ENCODE assay signal across 19 mouse cellular contexts in genomic region chr4:132610301-132610984, GRCm38 (mm10). TPM values are rescaled to one million over a fixed set of nuclear protein-coding genes. Genes with fewer than 3 reads are reported as not detected.
A peak's percentile ranks its signal among the peaks of the same experiment; 100 is the strongest.
DNase-seq lines count a peak whose midpoint lies in the region; ATAC-seq and TF ChIP-seq lines count a peak whose summit lies in the region.
"Had no signal": no experiment of that assay in that cellular context is flagged by ENCODE, and none has a peak within 500 bp of the region (broad histone marks: within the 10 kb centered on the region; RNA-seq: fewer than 3 reads in every experiment).

No protein-coding gene starts in this region.

- no peak for TF ChIP-seq POLR2A in liver, adult 2 months (IDR thresholded peaks at IDR 0.05; ENCODE audit: extremely low read depth, insufficient read depth, low read length)
- no peak for TF ChIP-seq POLR2A in bone marrow macrophage, adult 2 months (IDR thresholded peaks at IDR 0.05; ENCODE audit: borderline replicate concordance, low read depth, low read length)

- TF ChIP-seq CTCF in liver, adult 2 months (IDR thresholded peaks at IDR 0.05; ENCODE audit: low read depth, low read length): no peak
- no peak for TF ChIP-seq CTCF in bone marrow macrophage, adult 2 months (IDR thresholded peaks at IDR 0.05; ENCODE audit: low read depth, low read length)

- H3K27me3 ChIP-seq in liver, adult 2 months (ENCODE audit: control insufficient read depth, insufficient read depth, low read length): no peaks in the 10 kb centered on the region
- H3K27me3 ChIP-seq in liver, embryonic 11.5 days (replicated peaks; ENCODE audit: control insufficient read depth, insufficient read depth, low read length): no peaks in the 10 kb centered on the region
- H3K27me3 ChIP-seq: embryonic facial prominence, embryonic 13.5 days; forebrain, embryonic 12.5 days; hindbrain, embryonic 15.5 days had no signal

- 68% methylated on average over 3 of the region's 3 CpGs for WGBS in liver, adult 2 months
- WGBS in liver, embryonic 11.5 days: 69% methylated on average over 3 of the region's 3 CpGs
- WGBS in macrophage (ENCODE audit: missing documents): 61% methylated on average over 3 of the region's 3 CpGs

- no peak overlapping the region for H3K4me2 ChIP-seq in liver, embryonic 11.5 days
- H3K4me2 ChIP-seq: embryonic facial prominence, embryonic 13.5 days; forebrain, embryonic 12.5 days; heart, embryonic 12.5 days; hindbrain, embryonic 15.5 days had no signal

- 0 out of 2 replicates have a peak overlapping the region, but pooled peaks have one; percentile 26 for H3K27ac ChIP-seq in liver, adult 2 months (replicated peaks; ENCODE audit: insufficient read depth, low read depth, low read length)
- no peak overlapping the region for H3K27ac ChIP-seq in liver, embryonic 11.5 days (ENCODE audit: low read depth, low read length)
- peak overlapping the region; percentile 83 for H3K27ac ChIP-seq in bone marrow macrophage, adult 2 months (ENCODE audit: insufficient read depth, low read depth, low read length)
- H3K27ac ChIP-seq in macrophage: peak overlapping the region; percentile 99
- H3K27ac ChIP-seq: embryonic facial prominence, embryonic 13.5 days; forebrain, embryonic 12.5 days; hindbrain, embryonic 15.5 days had no signal

- ATAC-seq in liver, embryonic 11.5 days (replicated peaks; ENCODE audit: low FRiP score): no peak
- ATAC-seq: forebrain, embryonic 16.5 days had no signal

- H3K36me3 ChIP-seq in liver, adult 2 months (ENCODE audit: control insufficient read depth, insufficient read depth, low read length): no peaks in the 10 kb centered on the region
- H3K36me3 ChIP-seq in liver, embryonic 11.5 days (ENCODE audit: control insufficient read depth, insufficient read depth, low read length): no peaks in the 10 kb centered on the region
- no peaks in the 10 kb centered on the region for H3K36me3 ChIP-seq in macrophage (ENCODE audit: inconsistent target)
- H3K36me3 ChIP-seq: embryonic facial prominence, embryonic 13.5 days; forebrain, embryonic 12.5 days; heart, embryonic 12.5 days; hindbrain, embryonic 15.5 days had no signal

- H3K79me2 ChIP-seq in liver, adult 2 months (ENCODE audit: control insufficient read depth, insufficient read depth, low read length): no peaks in the 10 kb centered on the region
- peaks cover 11% of the 10 kb centered on the region; the same call in 1 of the 2 replicates for H3K79me2 ChIP-seq in macrophage (ENCODE audit: inconsistent target)

- no peak overlapping the region for H3K4me3 ChIP-seq in liver, adult 2 months (ENCODE audit: insufficient read depth, low read depth, low read length)
- H3K4me3 ChIP-seq in liver, embryonic 11.5 days (ENCODE audit: low read depth, low read length): no peak overlapping the region
- H3K4me3 ChIP-seq in bone marrow macrophage, adult 2 months (ENCODE audit: insufficient read depth, low read length): no peak overlapping the region
- H3K4me3 ChIP-seq in macrophage (ENCODE audit: inconsistent target): no peak overlapping the region
- H3K4me3 ChIP-seq: embryonic facial prominence, embryonic 13.5 days; forebrain, embryonic 12.5 days; heart, embryonic 12.5 days; hindbrain, embryonic 15.5 days had no signal

- no peaks in the 10 kb centered on the region for H3K9me3 ChIP-seq in liver, embryonic 11.5 days (ENCODE audit: control insufficient read depth, low read length)
- H3K9me3 ChIP-seq: embryonic facial prominence, embryonic 13.5 days; hindbrain, embryonic 15.5 days had no signal

- H3K9ac ChIP-seq in liver, adult 2 months (ENCODE audit: low read depth, low read length): no peak overlapping the region
- no peak overlapping the region for H3K9ac ChIP-seq in liver, embryonic 11.5 days (ENCODE audit: low read depth, low read length)
- H3K9ac ChIP-seq: embryonic facial prominence, embryonic 13.5 days; forebrain, embryonic 12.5 days; heart, embryonic 12.5 days; hindbrain, embryonic 15.5 days had no signal

- peaks cover 2% of the 10 kb centered on the region; the same call in 1 of the 2 replicates for H3K4me1 ChIP-seq in liver, adult 2 months (ENCODE audit: control insufficient read depth, insufficient read depth, low read length)
- no peaks in the 10 kb centered on the region for H3K4me1 ChIP-seq in liver, embryonic 11.5 days (replicated peaks; ENCODE audit: control insufficient read depth, insufficient read depth, low read length)
- H3K4me1 ChIP-seq in bone marrow macrophage, adult 2 months (ENCODE audit: control insufficient read depth, insufficient read depth, low read length): peaks cover 59% of the 10 kb centered on the region
- H3K4me1 ChIP-seq: embryonic facial prominence, embryonic 13.5 days; forebrain, embryonic 12.5 days; hindbrain, embryonic 15.5 days had no signal

- intact Hi-C loops in left cerebral cortex, postnatal 25 days (cut with DNase I): no loop called here

- peak; percentile 69 for DNase-seq in liver, adult 2 months (ENCODE audit: extremely low read depth, low read depth, low spot score)
- DNase-seq in liver, embryonic 11.5 days (ENCODE audit: low spot score): no peak
- no peak for DNase-seq in layer of hippocampus, postnatal 25 days (ENCODE audit: extremely low spot score in 1 of 2, low spot score in 1 of 2)
- DNase-seq in left cerebral cortex, postnatal 25 days (ENCODE audit: low spot score in 2 of 2): no peak
- DNase-seq: adrenal gland, postnatal 10 days; B cell, adult 2 months; cerebellum, adult 18-20 months; cerebellum, adult 9-11 months; cerebellum, postnatal 36 days; gastrocnemius, postnatal 10 days; heart, postnatal 36 days had no signal

RNA-seq across cellular contexts. Expression of gene Eya3, which starts 28.3 kb away (rescaled TPM):
- total RNA-seq in liver, adult 2 months (2014; rRNA removed): 6.7 and 6.8 TPM in 2 replicates
- 9.0 and 9.2 TPM in 2 replicates for polyA plus RNA-seq in liver, adult 2 months (2012; rRNA removed)
- polyA plus RNA-seq in liver, embryonic 11.5 days (2014; fragmentation: Nextera tagmentation; extraction: Ambion mirVana): 28.3 and 29.7 TPM in 2 replicates
- 37.9 and 42.5 TPM in 2 replicates for polyA plus RNA-seq in bone marrow macrophage, adult 2 months (2012; ENCODE audit: insufficient read depth, insufficient read length, missing spikeins)
- total RNA-seq in macrophage (2018; cell fraction: chromatin; rRNA removed): 100 to 1,000 TPM in 5 of 26 experiments, 10 to 100 TPM in 21; 37.9 to 115 (median 78.3) TPM
- total RNA-seq in macrophage (2018; cell fraction: cytosol; rRNA removed): 10 to 100 TPM; 26.3 to 45.4 (median 36.3) TPM
- 10 to 100 TPM; 30.6 to 83.4 (median 48.7) TPM for total RNA-seq in macrophage (2018; cell fraction: nucleus; rRNA removed)
- 29.7 to 70.2 TPM (median 32.1 TPM) in 3 replicates for polyA plus RNA-seq in macrophage (2018)
- 10 to 100 TPM; 23.6 to 25.4 TPM for total RNA-seq in layer of hippocampus, postnatal 25 days (2021)
- total RNA-seq in left cerebral cortex, postnatal 25 days (2021): 10 to 100 TPM; 29.1 to 34.6 TPM

RNA-seq across cellular contexts. Expression of gene Ptafr, which starts 46.6 kb away (rescaled TPM):
- 1.0 and 1.3 TPM in 2 replicates for total RNA-seq in liver, adult 2 months (2014; rRNA removed)
- 0.73 and 1.0 TPM in 2 replicates for polyA plus RNA-seq in liver, adult 2 months (2012; rRNA removed)
- polyA plus RNA-seq in liver, embryonic 11.5 days (2014; fragmentation: Nextera tagmentation; extraction: Ambion mirVana): 0.73 and 0.85 TPM in 2 replicates
- 81.4 and 91.0 TPM in 2 replicates for polyA plus RNA-seq in bone marrow macrophage, adult 2 months (2012; ENCODE audit: insufficient read depth, insufficient read length, missing spikeins)
- 100 to 1,000 TPM in 8 of 26 experiments, 10 to 100 TPM in 18; 34.4 to 232 (median 82.6) TPM for total RNA-seq in macrophage (2018; cell fraction: chromatin; rRNA removed)
- 100 to 1,000 TPM; 244 to 546 (median 327) TPM for total RNA-seq in macrophage (2018; cell fraction: cytosol; rRNA removed)
- total RNA-seq in macrophage (2018; cell fraction: nucleus; rRNA removed): 100 to 1,000 TPM; 101 to 544 (median 322) TPM
- 102 to 269 TPM (median 231 TPM) in 3 replicates for polyA plus RNA-seq in macrophage (2018)
- 1 to 10 TPM; 1.4 to 1.9 TPM for total RNA-seq in layer of hippocampus, postnatal 25 days (2021)
- total RNA-seq in left cerebral cortex, postnatal 25 days (2021): 1 to 10 TPM; 1.6 to 1.7 TPM
- total RNA-seq: MEL had no signal

Comparison
In these comparisons a context has a peak if more than half of its experiments do, and no peak if none do; other contexts are left out.
1. RNA of gene Ptafr, which starts 46.6 kb away (polyA plus RNA-seq): 102 to 269 TPM in macrophage and 81.4 to 91.0 TPM in bone marrow macrophage, adult 2 months; 0.73 to 1.0 TPM in liver, adult 2 months and 0.73 to 0.85 TPM in liver, embryonic 11.5 days; every median in the first group is over 10 times any median in the second.